Mouse (Mus musculus) stomach, postnatal 0 days (tissue): ENCODE measurements at regions not wholly inside any gene's neighbourhood (a gene's known extent, or its start where the extent isn't known, plus 50 kb on each side); places are given as distances from the start of the nearest gene placed in this dataset.

Source experiments
- ATAC-seq: fragments of 200-750 bp; cut with Nextera tagmentation; 2 replicates; pipeline ENCODE4 v1.8.0; 2017; ENCODE audit not compliant: low FRiP score, low TSS enrichment
- DNase-seq: peaks from one replicate; pipeline ENCODE4 v3.0.0-alpha.2; 2016; ENCODE audit warnings: low spot score
- H3K27ac ChIP-seq: fragments of 300-500 bp; sonication (generic); replicated peaks from 2 replicates; pipeline ENCODE4 v1.5.1; 2014; ENCODE audit warnings: mild to moderate bottlenecking, control low read depth
- H3K27me3 ChIP-seq: fragments of 300-500 bp; sonication (generic); 2 replicates; pipeline ENCODE4 v1.6.1; 2014; ENCODE audit warnings: low read length; ENCODE audit not compliant: control insufficient read depth, insufficient read depth
- H3K36me3 ChIP-seq: fragments of 300-500 bp; sonication (generic); 2 replicates; pipeline ENCODE4 v1.6.1; 2014; ENCODE audit warnings: low read length, mixed read lengths; ENCODE audit not compliant: control insufficient read depth, insufficient read depth
- H3K4me1 ChIP-seq: fragments of 300-500 bp; sonication (generic); replicated peaks from 2 replicates; pipeline ENCODE4 v1.6.1; 2014; ENCODE audit warnings: antibody characterized with exemption; ENCODE audit not compliant: control insufficient read depth, insufficient read depth
- H3K4me2 ChIP-seq: fragments of 300-500 bp; sonication (generic); replicated peaks from 2 replicates; pipeline ENCODE4 v1.6.1; 2014; ENCODE audit warnings: low read depth, mild to moderate bottlenecking, control low read depth, moderate library complexity
- H3K4me3 ChIP-seq: fragments of 300-500 bp; sonication (generic); 2 replicates; pipeline ENCODE4 v1.5.1; 2014; ENCODE audit warnings: low read depth, low read length, control low read depth
- H3K9ac ChIP-seq: fragments of 300-500 bp; sonication (generic); 2 replicates; pipeline ENCODE4 v1.6.1; 2014; ENCODE audit warnings: mild to moderate bottlenecking, low read length, control low read depth, mixed read lengths
- H3K9me3 ChIP-seq: fragments of 300-500 bp; sonication (generic); 2 replicates; pipeline ENCODE4 v1.6.1; 2016; ENCODE audit warnings: low read length; ENCODE audit not compliant: control insufficient read depth
- CTCF ChIP-seq: IDR thresholded peaks from 2 replicates; pipeline ENCODE4 v1.5.1; 2016; ENCODE audit warnings: antibody characterized with exemption, low read depth, mild to moderate bottlenecking, moderate library complexity
- EP300 ChIP-seq: optimal IDR thresholded peaks from 2 replicates; pipeline ENCODE3; 2016; ENCODE audit warnings: antibody characterized with exemption
- WGBS: fragments of 180-500 bp; shearing (Covaris S2); extraction: QIAGEN DNeasy Blood & Tissue Kit; methylation state at CpG from one replicate; pipeline ENCODE4 v1.1.7; 2014; 5-methylcytosine and 5-hydroxymethylcytosine counted together

DNA sequence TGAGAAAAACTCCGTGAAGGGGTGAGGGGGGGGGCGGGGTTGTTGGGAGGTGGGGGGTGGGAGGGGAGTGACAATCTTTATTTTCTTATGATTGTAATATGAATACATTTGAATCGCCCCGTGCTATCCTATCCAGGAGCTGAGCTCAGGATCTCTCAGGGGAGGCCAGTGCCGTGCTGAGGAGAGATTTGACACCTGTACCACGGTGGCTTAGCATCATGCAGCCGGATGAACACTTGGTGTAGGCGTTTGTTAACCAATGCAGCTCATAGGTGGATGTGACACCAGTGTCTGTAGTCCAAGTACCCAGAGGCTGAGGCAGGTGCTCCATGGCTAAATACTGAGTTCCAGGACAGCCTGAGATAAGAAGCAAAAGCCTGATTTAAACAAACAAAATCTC, 158.2 kb upstream of the Ttc29 start:
- no peak overlapping the region for H3K4me3 ChIP-seq
- no peak for DNase-seq
- no peak overlapping the region for H3K9ac ChIP-seq
- no peaks in the 10 kb centered on the region for H3K27me3 ChIP-seq
- no peaks in the 10 kb centered on the region for H3K4me1 ChIP-seq
- no peaks in the 10 kb centered on the region for H3K36me3 ChIP-seq
- no peak overlapping the region for H3K27ac ChIP-seq
- no peak for ATAC-seq
- WGBS: 9% methylated on average over 8 of the region's 8 CpGs
- H3K4me2 ChIP-seq: no peak overlapping the region
- no peaks in the 10 kb centered on the region for H3K9me3 ChIP-seq
- no peak for TF ChIP-seq CTCF
- TF ChIP-seq EP300: no peak

DNA sequence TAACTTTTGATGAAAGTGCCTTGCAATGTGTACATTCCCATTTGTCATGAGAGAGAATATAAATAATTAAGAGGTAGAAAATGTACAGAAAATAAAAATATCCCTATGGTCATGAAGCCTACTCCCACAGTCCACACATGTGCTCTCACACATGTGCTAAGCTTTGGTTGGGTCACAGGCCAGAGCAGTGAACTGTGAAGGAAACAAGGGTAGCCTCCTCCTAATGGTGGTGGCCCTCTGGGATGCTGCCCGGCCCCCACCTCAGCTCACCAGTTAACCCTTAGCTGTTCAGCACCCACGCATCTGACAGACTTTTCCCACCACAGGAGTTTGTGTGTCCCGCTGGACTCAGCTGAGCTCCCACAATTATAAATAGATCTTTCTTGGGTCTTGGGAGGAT, 157.6 kb upstream of the Ttc29 start:
- H3K36me3 ChIP-seq: no peaks in the 10 kb centered on the region

DNA sequence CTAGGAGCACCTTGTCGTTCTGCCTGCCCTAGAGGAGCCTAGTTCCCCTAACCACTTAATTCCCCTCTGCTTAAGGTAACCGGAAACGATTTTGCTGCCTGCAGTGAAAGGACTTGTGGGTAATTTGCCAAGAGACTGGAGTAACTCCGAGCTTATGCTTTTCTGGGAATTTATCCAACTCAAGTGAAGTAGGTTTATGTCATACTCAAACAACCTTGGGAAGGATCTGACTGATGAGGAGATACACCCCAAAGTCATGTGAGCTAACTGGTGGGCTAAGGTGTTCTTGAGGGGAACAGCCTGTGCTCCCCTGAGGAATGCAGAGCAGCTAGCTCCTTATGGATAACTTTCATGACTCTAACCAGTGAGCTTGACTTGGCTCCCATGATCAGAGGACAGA, 155.7 kb upstream of the Ttc29 start:
- TF ChIP-seq EP300: no peak
- TF ChIP-seq CTCF: no peak
- DNase-seq: no peak
- 40% methylated on average over 4 of the region's 4 CpGs for WGBS

More for the DNA sequence above, 157.6 kb upstream of the Ttc29 start:
- no peak for TF ChIP-seq CTCF
- no peak for TF ChIP-seq EP300
- H3K27me3 ChIP-seq: no peaks in the 10 kb centered on the region
- no peak for DNase-seq
- ATAC-seq: no peak
- no peaks in the 10 kb centered on the region for H3K9me3 ChIP-seq
- no peak overlapping the region for H3K4me3 ChIP-seq
- 67% methylated on average over 3 of the region's 3 CpGs for WGBS
- H3K4me2 ChIP-seq: no peak overlapping the region
- no peaks in the 10 kb centered on the region for H3K4me1 ChIP-seq
- no peak overlapping the region for H3K27ac ChIP-seq
- no peak overlapping the region for H3K9ac ChIP-seq

DNA sequence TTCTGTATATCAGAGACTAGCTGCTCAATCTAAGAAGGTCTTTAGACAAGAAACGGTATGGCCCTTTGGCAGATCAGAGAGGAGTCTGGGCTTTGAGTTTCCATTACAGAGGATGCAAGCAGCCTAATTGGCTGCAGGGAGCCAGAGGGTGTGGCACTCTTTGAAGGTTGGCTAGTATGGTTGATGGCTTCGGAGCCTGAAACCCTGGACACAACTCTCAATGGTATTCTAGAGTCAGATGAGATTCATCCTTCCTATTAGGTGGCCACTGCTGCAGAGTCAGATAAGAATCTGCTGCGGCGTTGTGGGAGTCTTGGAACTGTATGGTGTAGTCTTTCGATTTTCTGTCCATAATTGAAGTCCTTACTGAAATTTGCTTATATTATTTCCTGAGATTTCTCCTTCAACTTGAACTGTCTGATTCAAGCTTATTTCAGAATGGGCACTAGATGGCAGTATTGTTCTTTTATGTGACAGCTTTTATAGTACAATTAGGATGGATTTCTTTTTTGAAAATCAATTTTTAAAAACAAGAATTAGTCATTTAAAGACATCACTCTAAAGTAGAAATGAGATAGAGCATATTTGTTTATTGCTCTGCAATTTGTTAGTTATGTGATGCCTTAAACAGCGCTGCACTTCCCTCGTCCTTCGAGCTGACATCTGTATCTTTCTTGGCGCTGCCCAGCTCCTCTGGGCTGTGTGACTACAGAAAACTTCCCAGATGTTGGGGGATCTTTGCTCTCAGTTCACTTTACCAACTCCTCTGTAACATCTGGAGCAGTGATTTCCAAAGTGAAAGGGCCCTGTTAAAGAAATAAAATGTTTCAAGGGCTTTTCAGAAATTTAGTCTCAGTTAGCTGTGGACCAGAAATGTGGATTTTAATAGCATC, 151.0 kb upstream of the Ttc29 start:
- ATAC-seq (no peak), DNase-seq (no peak)
- WGBS: 43% methylated on average over 9 of the region's 9 CpGs
- Histone ChIP-seq H3K4me1 (no peaks in the 10 kb centered on the region), H3K27me3 (no peaks in the 10 kb centered on the region), H3K9ac (no peak overlapping the region), H3K36me3 (no peaks in the 10 kb centered on the region), H3K4me3 (no peak overlapping the region), H3K9me3 (no peaks in the 10 kb centered on the region), H3K4me2 (no peak overlapping the region), H3K27ac (no peak overlapping the region)
- TF ChIP-seq EP300: no peak
- peak; percentile 79 for TF ChIP-seq CTCF

More for the DNA sequence above, 155.7 kb upstream of the Ttc29 start:
- no peaks in the 10 kb centered on the region for H3K27me3 ChIP-seq
- no peaks in the 10 kb centered on the region for H3K36me3 ChIP-seq
- ATAC-seq: no peak
- H3K9ac ChIP-seq: no peak overlapping the region
- H3K4me1 ChIP-seq: no peaks in the 10 kb centered on the region
- H3K9me3 ChIP-seq: no peaks in the 10 kb centered on the region
- no peak overlapping the region for H3K4me2 ChIP-seq
- no peak overlapping the region for H3K4me3 ChIP-seq
- H3K27ac ChIP-seq: no peak overlapping the region

DNA sequence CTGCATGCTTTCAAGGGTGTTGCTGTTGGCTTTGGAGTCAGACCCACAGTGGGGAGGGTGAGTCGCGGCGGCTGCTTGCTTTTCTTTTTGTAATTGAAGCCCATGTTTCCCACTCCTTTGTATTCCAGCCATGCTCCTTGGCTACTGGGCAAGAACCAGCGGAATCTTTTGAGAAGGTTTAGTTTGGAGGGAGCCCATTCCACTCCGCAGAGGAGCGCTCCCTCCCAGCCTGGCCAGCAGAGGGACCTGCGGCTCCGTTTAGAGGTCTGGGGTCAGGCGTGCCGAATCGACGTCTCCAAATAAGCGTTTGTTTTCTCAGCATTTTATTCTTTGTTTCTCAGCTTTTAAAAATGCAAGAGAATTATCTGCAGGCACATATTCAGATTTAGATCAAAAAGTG, 149.6 kb upstream of the Ttc29 start:
- H3K27me3 ChIP-seq: no peaks in the 10 kb centered on the region
- DNase-seq (peak; percentile 61), ATAC-seq (no peak)
- no peak overlapping the region for H3K27ac ChIP-seq
- H3K36me3 ChIP-seq: no peaks in the 10 kb centered on the region
- peak overlapping the region; percentile 23; the same call in 1 of the 2 replicates for H3K9ac ChIP-seq
- no peaks in the 10 kb centered on the region for H3K9me3 ChIP-seq
- 5% methylated on average over 13 of the region's 13 CpGs for WGBS
- TF ChIP-seq CTCF (peak; percentile 82), EP300 (no peak)
- H3K4me3 ChIP-seq: peak overlapping the region; percentile 23; the same call in 1 of the 2 replicates
- H3K4me2 ChIP-seq: peak overlapping the region; percentile 57
- no peaks in the 10 kb centered on the region for H3K4me1 ChIP-seq

DNA sequence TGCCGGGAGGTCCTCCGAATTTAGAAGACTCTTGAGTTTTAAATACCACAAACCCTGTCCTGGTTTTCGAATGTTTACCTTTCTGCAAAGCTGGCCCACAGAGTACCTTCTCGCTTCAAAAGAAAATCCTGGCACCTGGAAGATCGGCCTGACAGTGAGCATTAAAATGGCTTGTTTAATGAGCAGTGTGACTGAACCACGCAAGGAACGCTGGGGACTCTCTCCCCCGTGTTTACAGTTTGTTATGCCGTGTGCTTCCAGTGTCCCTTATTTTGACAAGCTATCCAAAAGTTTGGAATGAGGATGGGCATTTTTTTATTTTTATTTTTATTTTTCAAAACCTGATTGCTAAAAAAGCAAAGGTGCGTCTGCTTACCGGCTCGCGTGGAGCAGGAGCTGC, 148.9 kb upstream of the Ttc29 start:
- Histone ChIP-seq H3K9me3 (no peaks in the 10 kb centered on the region), H3K27ac (no peak overlapping the region), H3K36me3 (no peaks in the 10 kb centered on the region), H3K4me3 (peak overlapping the region; percentile 23; the same call in 1 of the 2 replicates), H3K27me3 (no peaks in the 10 kb centered on the region), H3K4me1 (no peaks in the 10 kb centered on the region), H3K4me2 (peak overlapping the region; percentile 57), H3K9ac (peak overlapping the region; percentile 23; the same call in 1 of the 2 replicates)
- 21% methylated on average over 13 of the region's 13 CpGs for WGBS
- DNase-seq: no peak
- ATAC-seq: no peak
- TF ChIP-seq CTCF (no peak), EP300 (no peak)
